Mouse (Mus musculus) gastrocnemius, postnatal 10 days (tissue): ENCODE measurements around the gene Cnot2. TPM values are rescaled to one million over a fixed set of nuclear protein-coding genes. Genes with fewer than 3 reads are reported as not detected.

Experiments used
- microRNA-seq, 2 experiments: library from miRNA; unstranded; fragments of <30 nt; microRNA quantifications; one replicate each; pipeline ENCODE4 v1.2.0; 2021
- total RNA-seq, 2 experiments: library from RNA; stranded (reverse); gene quantifications; 2 replicates each; pipeline ENCODE4 v1.2.3; 2021

Gene Cnot2
- total RNA-seq, 2 experiments from 2014 or later: 45.9 to 48.1 TPM

Small RNA genes within 50 kb of the gene (microRNA-seq; reads per million reads assigned to microRNA genes)
- 0 reads per million in 2 experiments for gene Gm25190

Other genes starting within 250 kb of the Cnot2 start
- gene Kcnmb4, start 107.6 kb downstream of the Cnot2 start, total RNA-seq: 1 to 10 TPM; 1.7 to 1.8 TPM